Mouse (Mus musculus) gastrocnemius, postnatal 36 days (tissue): ENCODE measurements around the gene Gm7544. TPM values are rescaled to one million over a fixed set of nuclear protein-coding genes. Genes with fewer than 3 reads are reported as not detected.
"Not testable (repeated sequence)": the region's sequence is repeated elsewhere in the genome, so short reads cannot be mapped to it uniquely, and the experiment has no call there.

Experiments used
- DNase-seq, 2 experiments: peaks; one replicate each; pipeline ENCODE4 v3.0.0; 2022
- intact Hi-C: fragments of 180-260 bp; cut with DNase I; formaldehyde crosslinking; loops from one replicate; pipeline ENCODE4 v1.15.1; 2025
- total RNA-seq, 2 experiments: library from RNA; stranded (reverse); gene quantifications; 2 replicates each; pipeline ENCODE4 v1.2.3; 2021

Gm7544 gene
- total RNA-seq, 2 experiments from 2014 or later = not detected

GRCm38 (mm10) chr1:82930558-82930957, 25.3 kb downstream of the Gm7544 start:
- intact Hi-C loops, DNase-seq: not testable (repeated sequence)

- intact Hi-C loops = no loop called here
- DNase-seq = no peak
Measured at GRCm38 (mm10) chr1:82924650-82925049, 31.2 kb downstream of the Gm7544 start, which contains the start of gene A030014E15Rik. TSS of gene A030014E15Rik (plus strand) at chr1:82924917.

- intact Hi-C loops = not testable (repeated sequence)
Measured at GRCm38 (mm10) chr1:82913434-82913833, 42.4 kb downstream of the Gm7544 start.

GRCm38 (mm10) chr1:82913025-82913424, 42.8 kb downstream of the Gm7544 start, which contains the start of gene A030005L19Rik:
TSS of gene A030005L19Rik (plus strand) at chr1:82913325.
- intact Hi-C loops = no loop called here
- no peak for DNase-seq

More at GRCm38 (mm10) chr1:82913434-82913833, 42.4 kb downstream of the Gm7544 start:
- DNase-seq = not testable (repeated sequence)

GRCm38 (mm10) chr1:82905886-82906285, 49.9 kb downstream of the Gm7544 start:
- no peak for DNase-seq
- intact Hi-C loops = no loop called here

Other genes starting within 250 kb of the Gm7544 start
- gene Mff, start 231.1 kb downstream of the Gm7544 start, total RNA-seq = 100 to 1,000 TPM; 136 to 140 TPM
- not detected for gene Tm4sf20, start 187.6 kb downstream of the Gm7544 start, total RNA-seq
- gene Gm47791, start 184.8 kb downstream of the Gm7544 start, total RNA-seq = not detected
- 10 to 100 TPM; 21.2 to 23.5 TPM for gene Agfg1, start 116.5 kb downstream of the Gm7544 start, total RNA-seq
- not detected for gene A030005L19Rik, start 42.7 kb downstream of the Gm7544 start, total RNA-seq
- not detected for gene A030014E15Rik, start 31.1 kb downstream of the Gm7544 start, total RNA-seq
- gene Gm6217, start 24.6 kb downstream of the Gm7544 start, total RNA-seq = not detected
- not detected for gene A030003K21Rik, start 12.6 kb downstream of the Gm7544 start, total RNA-seq
- not detected for gene Gm47955, start 4.3 kb upstream of the Gm7544 start, total RNA-seq
- gene Gm47959, start 44.5 kb upstream of the Gm7544 start, total RNA-seq = not detected
- not detected for gene Slc19a3, start 82.4 kb upstream of the Gm7544 start, total RNA-seq
- not detected for gene Krtap28-10, start 86.5 kb upstream of the Gm7544 start, total RNA-seq
- gene Gm47969, start 88.9 kb upstream of the Gm7544 start, total RNA-seq = not detected
- gene A030005K14Rik, start 103.4 kb upstream of the Gm7544 start, total RNA-seq = not detected
- gene Krtap28-13, start 104.9 kb upstream of the Gm7544 start, total RNA-seq = not detected
- not detected for gene Ccl20, start 160.8 kb upstream of the Gm7544 start, total RNA-seq
- gene Daw1, start 203.7 kb upstream of the Gm7544 start, total RNA-seq = not detected